Mouse (Mus musculus): ENCODE data around the gene Ifitm3. TPM values are rescaled to one million over a fixed set of nuclear protein-coding genes. Genes with fewer than 3 reads are reported as not detected.
"Not testable (repeated sequence)": the region's sequence is repeated elsewhere in the genome, so short reads cannot be mapped to it uniquely, and the experiment has no call there.

Ifitm3 gene
- total and polyA plus RNA-seq, 3 experiments = not detected

- TF ChIP-seq POLR2AphosphoS5 (IDR thresholded peaks at IDR 0.05; ENCODE audit: insufficient replicate concordance, low read depth, low read length) (no peak), TAL1 (conservative IDR thresholded peaks at IDR 0.05; ENCODE audit: low read depth, low read length) (no peak), CTCF (IDR thresholded peaks at IDR 0.05; ENCODE audit: low read depth, low read length) (no peak), GATA1 (IDR thresholded peaks at IDR 0.05; ENCODE audit: borderline replicate concordance, low read length) (no peak), GATA2 (IDR thresholded peaks at IDR 0.05; ENCODE audit: borderline replicate concordance, low read depth, low read length) (no peak)
- H3K4me1 ChIP-seq (ENCODE audit: insufficient read depth, low read depth, low read length) = no peaks in the 10 kb centered on the region
- ATAC-seq (ENCODE audit: extremely low read depth, insufficient number of reproducible peaks, low FRiP score, poor library complexity, severe bottlenecking) = no peak
Measured at GRCm38 (mm10) chr7:141026740-141027098, 16.1 kb upstream of the Ifitm3 start.

GRCm38 (mm10) chr7:141026097-141026739 lies 15.6 kb upstream of the Ifitm3 start:
- Histone ChIP-seq H3K9me3 (replicated peaks) (no peaks in the 10 kb centered on the region), H3K4me3 (ENCODE audit: low read depth, low read length) (no peak overlapping the region), H3K36me3 (replicated peaks) (no peaks in the 10 kb centered on the region), H3K27me3 (ENCODE audit: insufficient read depth, low read length) (peaks cover 17% of the 10 kb centered on the region), H3K4me1 (ENCODE audit: insufficient read depth, low read depth, low read length) (no peaks in the 10 kb centered on the region)
- ATAC-seq (ENCODE audit: extremely low read depth, insufficient number of reproducible peaks, low FRiP score, poor library complexity, severe bottlenecking) (no peak), DNase-seq (ENCODE audit: low spot score) (no peak)
- TF ChIP-seq GATA1 (IDR thresholded peaks at IDR 0.05; ENCODE audit: borderline replicate concordance, low read length) = no peak
- TF ChIP-seq GATA2 (IDR thresholded peaks at IDR 0.05; ENCODE audit: borderline replicate concordance, low read depth, low read length) = no peak
- TF ChIP-seq CTCF (IDR thresholded peaks at IDR 0.05; ENCODE audit: low read depth, low read length) = no peak
- TF ChIP-seq TAL1 (conservative IDR thresholded peaks at IDR 0.05; ENCODE audit: low read depth, low read length) = no peak
- no peak for TF ChIP-seq POLR2AphosphoS5 (IDR thresholded peaks at IDR 0.05; ENCODE audit: insufficient replicate concordance, low read depth, low read length)

More at GRCm38 (mm10) chr7:141026740-141027098, 16.1 kb upstream of the Ifitm3 start:
- Histone ChIP-seq H3K27me3 (ENCODE audit: insufficient read depth, low read length) (peaks cover 19% of the 10 kb centered on the region), H3K36me3 (replicated peaks) (no peaks in the 10 kb centered on the region), H3K4me3 (ENCODE audit: low read depth, low read length) (no peak overlapping the region), H3K9me3 (replicated peaks) (no peaks in the 10 kb centered on the region)
- DNase-seq (ENCODE audit: low spot score) = no peak

GRCm38 (mm10) chr7:141024865-141025838 lies 14.6 kb upstream of the Ifitm3 start:
- Histone ChIP-seq H3K27me3 (ENCODE audit: insufficient read depth, low read length) (peaks cover 11% of the 10 kb centered on the region), H3K36me3 (replicated peaks) (no peaks in the 10 kb centered on the region), H3K4me1 (ENCODE audit: insufficient read depth, low read depth, low read length) (no peaks in the 10 kb centered on the region), H3K4me3 (ENCODE audit: low read depth, low read length) (no peak overlapping the region), H3K9me3 (replicated peaks) (no peaks in the 10 kb centered on the region)
- ATAC-seq (ENCODE audit: extremely low read depth, insufficient number of reproducible peaks, low FRiP score, poor library complexity, severe bottlenecking) (no peak), DNase-seq (ENCODE audit: low spot score) (no peak)
- TF ChIP-seq GATA1 (IDR thresholded peaks at IDR 0.05; ENCODE audit: borderline replicate concordance, low read length) (no peak), POLR2AphosphoS5 (IDR thresholded peaks at IDR 0.05; ENCODE audit: insufficient replicate concordance, low read depth, low read length) (no peak), GATA2 (IDR thresholded peaks at IDR 0.05; ENCODE audit: borderline replicate concordance, low read depth, low read length) (no peak), TAL1 (conservative IDR thresholded peaks at IDR 0.05; ENCODE audit: low read depth, low read length) (no peak), CTCF (IDR thresholded peaks at IDR 0.05; ENCODE audit: low read depth, low read length) (no peak)

GRCm38 (mm10) chr7:141021489-141022449 lies 11.2 kb upstream of the Ifitm3 start:
- Histone ChIP-seq H3K27me3 (ENCODE audit: insufficient read depth, low read length) (peaks cover 17% of the 10 kb centered on the region), H3K4me3 (ENCODE audit: low read depth, low read length) (no peak overlapping the region), H3K4me1 (ENCODE audit: insufficient read depth, low read depth, low read length) (no peaks in the 10 kb centered on the region), H3K9me3 (replicated peaks) (no peaks in the 10 kb centered on the region), H3K36me3 (replicated peaks) (no peaks in the 10 kb centered on the region)
- TF ChIP-seq CTCF (IDR thresholded peaks at IDR 0.05; ENCODE audit: low read depth, low read length) = no peak
- DNase-seq (ENCODE audit: low spot score) (no peak), ATAC-seq (ENCODE audit: extremely low read depth, insufficient number of reproducible peaks, low FRiP score, poor library complexity, severe bottlenecking) (no peak)

- Histone ChIP-seq H3K36me3 (replicated peaks) (no peaks in the 10 kb centered on the region), H3K4me1 (ENCODE audit: insufficient read depth, low read depth, low read length) (no peaks in the 10 kb centered on the region), H3K27me3 (ENCODE audit: insufficient read depth, low read length) (peaks cover 15% of the 10 kb centered on the region), H3K4me3 (ENCODE audit: low read depth, low read length) (no peak overlapping the region), H3K9me3 (replicated peaks) (no peaks in the 10 kb centered on the region)
- DNase-seq (ENCODE audit: low spot score) = no peak
- TF ChIP-seq GATA2 (IDR thresholded peaks at IDR 0.05; ENCODE audit: borderline replicate concordance, low read depth, low read length) (no peak), CTCF (IDR thresholded peaks at IDR 0.05; ENCODE audit: low read depth, low read length) (no peak), GATA1 (IDR thresholded peaks at IDR 0.05; ENCODE audit: borderline replicate concordance, low read length) (no peak), TAL1 (conservative IDR thresholded peaks at IDR 0.05; ENCODE audit: low read depth, low read length) (no peak), POLR2AphosphoS5 (IDR thresholded peaks at IDR 0.05; ENCODE audit: insufficient replicate concordance, low read depth, low read length) (no peak)
- no peak for ATAC-seq (ENCODE audit: extremely low read depth, insufficient number of reproducible peaks, low FRiP score, poor library complexity, severe bottlenecking)
Measured at GRCm38 (mm10) chr7:141019028-141019427, 8.5 kb upstream of the Ifitm3 start.

GRCm38 (mm10) chr7:141017824-141018223 lies 7.3 kb upstream of the Ifitm3 start, which contains the start of gene Ifitm6:
TSS of gene Ifitm6 (minus strand) at chr7:141017924.
- H3K27me3 ChIP-seq (ENCODE audit: insufficient read depth, low read length) = peaks cover 15% of the 10 kb centered on the region
- H3K4me3 ChIP-seq (ENCODE audit: low read depth, low read length); ATAC-seq (ENCODE audit: extremely low read depth, insufficient number of reproducible peaks, low FRiP score, poor library complexity, severe bottlenecking); H3K9me3 ChIP-seq (replicated peaks); DNase-seq (ENCODE audit: low spot score); H3K36me3 ChIP-seq (replicated peaks); H3K4me1 ChIP-seq (ENCODE audit: insufficient read depth, low read depth, low read length): not testable (repeated sequence)

Data from G1E (cell line).